Mouse (Mus musculus) cortical plate, adult 2 months (tissue): ENCODE data around the gene Ddx39. TPM values are rescaled to one million over a fixed set of nuclear protein-coding genes. Genes with fewer than 3 reads are reported as not detected.

ENCODE experiments used
- H3K27ac ChIP-seq: fragments of 200-500 bp; 2 replicates; pipeline ENCODE4 v1.5.1; 2012; ENCODE audit warnings: low read length, control low read depth, inconsistent platforms; ENCODE audit not compliant: insufficient read depth
- H3K4me1 ChIP-seq: fragments of 200-500 bp; 2 replicates; pipeline ENCODE4 v1.6.1; 2011; ENCODE audit warnings: low read length; ENCODE audit not compliant: control insufficient read depth, insufficient read depth
- H3K4me3 ChIP-seq: fragments of 200-500 bp; 2 replicates; pipeline ENCODE4 v1.5.1; 2011; ENCODE audit warnings: mild to moderate bottlenecking, low read length, control low read depth; ENCODE audit not compliant: insufficient read depth
- CTCF ChIP-seq: fragments of 200-500 bp; IDR thresholded peaks from 2 replicates; pipeline ENCODE4 v1.5.1; 2011; ENCODE audit warnings: mild to moderate bottlenecking, control low read depth, low read length; ENCODE audit not compliant: insufficient read depth; ENCODE audit errors: extremely low read depth
- POLR2A ChIP-seq: fragments of 200-500 bp; IDR thresholded peaks from 2 replicates; pipeline ENCODE4 v1.6.1; 2011; ENCODE audit warnings: mild to moderate bottlenecking, low read length, control low read depth; ENCODE audit not compliant: insufficient read depth; ENCODE audit errors: extremely low read depth
- polyA plus RNA-seq: library from polyadenylated mRNA; depleted of rRNA; stranded (reverse); fragments of >200 nt; gene quantifications from 2 replicates; pipeline ENCODE4 v1.2.3, GENCODE M21; 2012; rRNA removed

The Ddx39 gene
- polyA plus RNA-seq, 1 experiment: 26.5 TPM

- no peak overlapping the region for H3K4me3 ChIP-seq
- no peak overlapping the region for H3K27ac ChIP-seq
- H3K4me1 ChIP-seq: no peaks in the 10 kb centered on the region
- TF ChIP-seq POLR2A (no peak), CTCF (no peak)
Observed at GRCm38 (mm10) chr8:83759231-83759759, 44.3 kb downstream of the Ddx39 start.

- TF ChIP-seq CTCF: no peak
- no peak for TF ChIP-seq POLR2A
- no peak overlapping the region for H3K27ac ChIP-seq
- H3K4me3 ChIP-seq: no peak overlapping the region
- H3K4me1 ChIP-seq: no peaks in the 10 kb centered on the region
Observed at GRCm38 (mm10) chr8:83764116-83764515, 49.1 kb downstream of the Ddx39 start.

DNA sequence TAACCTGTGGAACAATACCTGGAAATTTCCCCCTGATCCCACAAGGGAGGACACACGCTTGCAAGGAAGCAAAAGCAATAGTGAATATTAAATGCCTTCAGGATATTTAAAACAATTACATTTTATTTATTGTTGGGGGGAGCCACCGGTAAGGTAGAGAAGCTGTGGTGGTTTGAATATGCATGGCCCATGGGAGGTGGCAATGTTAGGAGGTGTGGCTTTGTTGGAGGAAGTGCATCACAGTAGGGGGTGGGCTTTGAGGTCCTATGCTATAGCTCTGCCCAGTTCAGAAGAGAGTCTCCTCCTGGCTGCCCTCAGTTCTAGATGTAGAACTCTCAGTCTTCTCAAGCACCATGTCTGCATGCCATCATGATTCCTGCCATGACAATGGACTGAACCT is 49.7 kb downstream of the Ddx39 start:
- TF ChIP-seq CTCF: no peak
- no peak for TF ChIP-seq POLR2A
- Histone ChIP-seq H3K4me3 (no peak overlapping the region), H3K4me1 (no peaks in the 10 kb centered on the region), H3K27ac (no peak overlapping the region)

DNA sequence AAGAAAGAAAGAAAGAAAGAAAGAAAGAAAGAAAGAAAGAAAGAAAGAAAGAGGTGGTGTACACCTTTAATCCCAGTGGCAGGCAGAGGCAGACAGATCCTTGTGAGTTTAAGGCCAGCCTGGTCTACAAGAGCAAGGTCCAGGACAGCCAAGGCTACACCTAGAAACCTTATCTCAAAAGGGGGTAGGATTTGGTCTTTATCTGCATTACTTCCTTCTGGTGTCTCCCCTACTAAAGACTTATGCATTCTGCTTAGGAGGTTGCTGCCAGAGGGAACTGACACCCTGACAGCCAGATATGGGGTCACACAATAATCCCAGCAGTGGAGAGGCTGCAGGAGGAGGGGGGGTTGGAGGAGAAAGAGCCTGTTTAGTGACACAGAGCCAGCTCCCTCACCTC is 50.7 kb downstream of the Ddx39 start:
- Histone ChIP-seq H3K27ac (no peak overlapping the region), H3K4me3 (no peak overlapping the region), H3K4me1 (no peaks in the 10 kb centered on the region)
- TF ChIP-seq POLR2A: no peak
- no peak for TF ChIP-seq CTCF

- no peaks in the 10 kb centered on the region for H3K4me1 ChIP-seq
- no peak overlapping the region for H3K4me3 ChIP-seq
- TF ChIP-seq POLR2A (no peak), CTCF (no peak)
- no peak overlapping the region for H3K27ac ChIP-seq
Observed at GRCm38 (mm10) chr8:83767442-83767841, 52.5 kb downstream of the Ddx39 start.

DNA sequence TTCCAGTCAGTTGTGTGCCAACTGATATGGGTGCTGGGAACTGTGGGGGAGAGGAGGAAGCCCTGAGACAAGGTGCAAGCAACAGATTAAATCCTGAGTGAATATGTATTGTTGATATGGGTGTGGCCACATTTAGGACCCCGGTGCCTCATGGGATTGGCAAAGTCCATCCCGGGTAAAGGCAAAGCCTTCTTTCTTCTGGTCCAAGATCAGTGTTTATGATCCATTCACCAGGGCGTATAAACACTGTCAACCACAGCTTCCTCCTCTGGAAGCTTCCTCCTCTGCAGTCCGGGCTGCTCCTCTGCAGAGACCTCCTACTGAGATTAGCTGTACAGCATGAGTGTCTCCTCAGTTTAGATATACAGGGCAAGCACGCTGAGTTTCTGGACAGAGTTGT is 53.5 kb downstream of the Ddx39 start:
- TF ChIP-seq CTCF: no peak
- TF ChIP-seq POLR2A: no peak
- Histone ChIP-seq H3K4me3 (no peak overlapping the region), H3K27ac (no peak overlapping the region), H3K4me1 (no peaks in the 10 kb centered on the region)

GRCm38 (mm10) chr8:83769720-83770119 is 54.7 kb downstream of the Ddx39 start:
- H3K4me1 ChIP-seq: no peaks in the 10 kb centered on the region
- no peak overlapping the region for H3K4me3 ChIP-seq
- H3K27ac ChIP-seq: no peak overlapping the region
- no peak for TF ChIP-seq POLR2A
- TF ChIP-seq CTCF: no peak

DNA sequence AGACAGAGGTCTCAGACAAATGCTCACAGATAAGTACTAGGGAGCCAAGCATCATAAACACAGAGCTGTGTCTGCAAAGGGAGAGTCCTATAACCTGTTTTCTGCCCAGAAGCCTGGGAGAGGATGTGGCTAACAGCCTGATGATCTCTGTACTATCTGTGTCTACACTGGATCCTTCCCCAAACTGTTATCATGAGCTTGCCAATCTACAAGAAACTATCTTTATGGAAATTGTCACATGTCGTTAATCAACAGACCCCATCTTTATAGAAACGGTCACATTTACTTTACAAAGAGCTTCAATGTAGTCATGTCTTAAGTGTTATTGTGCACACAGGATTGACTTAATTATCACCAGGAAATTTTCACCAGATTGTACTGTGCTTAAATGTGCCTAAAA is 55.7 kb downstream of the Ddx39 start:
- TF ChIP-seq CTCF (no peak), POLR2A (no peak)
- Histone ChIP-seq H3K27ac (no peak overlapping the region), H3K4me3 (no peak overlapping the region), H3K4me1 (no peaks in the 10 kb centered on the region)

- Histone ChIP-seq H3K4me3 (no peak overlapping the region), H3K27ac (no peak overlapping the region), H3K4me1 (no peaks in the 10 kb centered on the region)
- no peak for TF ChIP-seq CTCF
- no peak for TF ChIP-seq POLR2A
Observed at GRCm38 (mm10) chr8:83771791-83772190, 56.8 kb downstream of the Ddx39 start.

GRCm38 (mm10) chr8:83772701-83773451 is 57.9 kb downstream of the Ddx39 start:
- no peak overlapping the region for H3K27ac ChIP-seq
- peak overlapping the region; percentile 11 for H3K4me3 ChIP-seq
- no peaks in the 10 kb centered on the region for H3K4me1 ChIP-seq
- TF ChIP-seq CTCF (no peak), POLR2A (peak; percentile 35; the same call in 1 of the 2 replicates)

GRCm38 (mm10) chr8:83773452-83773846 is 58.5 kb downstream of the Ddx39 start:
- Histone ChIP-seq H3K27ac (no peak overlapping the region), H3K4me3 (no peak overlapping the region; the same call in 1 of the 2 replicates), H3K4me1 (no peaks in the 10 kb centered on the region)
- TF ChIP-seq POLR2A: no peak
- no peak for TF ChIP-seq CTCF

GRCm38 (mm10) chr8:83774221-83774620 is 59.2 kb downstream of the Ddx39 start:
- TF ChIP-seq CTCF (no peak), POLR2A (no peak)
- no peak overlapping the region for H3K27ac ChIP-seq
- no peaks in the 10 kb centered on the region for H3K4me1 ChIP-seq
- H3K4me3 ChIP-seq: no peak overlapping the region

Other genes with a start within 250 kb of the Ddx39 start
- gene Olfr370, start 179.4 kb upstream of the Ddx39 start, polyA plus RNA-seq: not detected in 2 replicates
- 324 and 325 TPM in 2 replicates for gene Ndufb7, start 148.5 kb upstream of the Ddx39 start, polyA plus RNA-seq
- gene Tecr, start 107.2 kb upstream of the Ddx39 start, polyA plus RNA-seq: 854 and 882 TPM in 2 replicates
- 39.7 and 41.9 TPM in 2 replicates for gene Dnajb1, start 107.0 kb upstream of the Ddx39 start, polyA plus RNA-seq
- 93.6 and 94.6 TPM in 2 replicates for gene Gipc1, start 62.5 kb upstream of the Ddx39 start, polyA plus RNA-seq
- 1.6 and 2.2 TPM in 2 replicates for gene Ptger1, start 48.5 kb upstream of the Ddx39 start, polyA plus RNA-seq
- 60.8 and 70.2 TPM in 2 replicates for gene Pkn1, start 16.0 kb upstream of the Ddx39 start, polyA plus RNA-seq
- 25.9 and 26.9 TPM in 2 replicates for gene Adgre5, start 26.1 kb downstream of the Ddx39 start, polyA plus RNA-seq
- gene Adgrl1, start 184.9 kb downstream of the Ddx39 start, polyA plus RNA-seq: 236 and 241 TPM in 2 replicates
- 0.52 and 0.62 TPM in 2 replicates for gene Gm10644, start 240.0 kb downstream of the Ddx39 start, polyA plus RNA-seq
- gene Asf1b, start 240.3 kb downstream of the Ddx39 start, polyA plus RNA-seq: 1.2 and 1.4 TPM in 2 replicates